9 mouse cellular contexts compared by ENCODE assay signal in the genomic region with DNA sequence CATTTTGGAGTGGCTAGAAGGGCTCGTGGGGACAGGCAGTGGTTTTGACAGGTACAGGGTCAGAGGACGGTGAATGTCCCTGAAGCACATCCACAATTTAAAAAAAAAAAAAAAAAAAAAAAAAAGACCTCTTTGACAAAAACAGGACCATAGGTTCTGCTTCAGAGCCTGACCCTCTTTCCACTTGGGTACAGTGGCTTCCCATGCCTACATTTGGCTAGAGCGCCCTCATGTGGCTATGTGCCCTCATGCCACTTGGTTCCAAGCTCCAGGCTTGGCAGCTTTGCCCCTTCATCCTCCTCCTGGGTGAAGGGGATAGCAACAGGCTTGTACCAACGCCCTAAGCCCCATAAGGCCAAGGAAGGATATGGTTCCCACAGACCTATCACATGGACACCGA. TPM values are rescaled to one million over a fixed set of nuclear protein-coding genes. Genes with fewer than 3 reads are reported as not detected.
DNase-seq lines count a peak whose midpoint lies in the region; ATAC-seq and TF ChIP-seq lines count a peak whose summit lies in the region.
"Had no signal": no experiment of that assay in that cellular context is flagged by ENCODE, and none has a peak within 500 bp of the region (broad histone marks: within the 10 kb centered on the region; RNA-seq: fewer than 3 reads in every experiment).

No protein-coding gene starts in this region.

- H3K9me3 ChIP-seq in heart, embryonic 12.5 days (replicated peaks) = no peaks in the 10 kb centered on the region
- H3K9me3 ChIP-seq in midbrain, embryonic 14.5 days (ENCODE audit: control insufficient read depth, low read length) = peaks cover 4% of the 10 kb centered on the region; the same call in 1 of the 2 replicates

- no peaks in the 10 kb centered on the region for H3K36me3 ChIP-seq in heart, embryonic 12.5 days
- H3K36me3 ChIP-seq in midbrain, embryonic 14.5 days (ENCODE audit: control insufficient read depth, insufficient read depth, low read length) = no peaks in the 10 kb centered on the region
- H3K36me3 ChIP-seq: hindbrain, embryonic 15.5 days had no signal

- TF ChIP-seq CTCF in cerebellum, adult 2 months (IDR thresholded peaks at IDR 0.05; ENCODE audit: borderline replicate concordance, insufficient read depth, low read depth, low read length) = peak; percentile 91

- no peaks in the 10 kb centered on the region for H3K27me3 ChIP-seq in heart, embryonic 12.5 days (replicated peaks)
- no peaks in the 10 kb centered on the region for H3K27me3 ChIP-seq in cerebellum, adult 2 months (ENCODE audit: control insufficient read depth, insufficient read depth, low read length)
- no peaks in the 10 kb centered on the region for H3K27me3 ChIP-seq in midbrain, embryonic 14.5 days (ENCODE audit: control insufficient read depth, insufficient read depth, low read length)
- H3K27me3 ChIP-seq: hindbrain, embryonic 15.5 days had no signal

- no peaks in the 10 kb centered on the region for H3K4me1 ChIP-seq in heart, embryonic 12.5 days (replicated peaks)
- peaks cover 7% of the 10 kb centered on the region; the same call in 1 of the 2 replicates for H3K4me1 ChIP-seq in cerebellum, adult 2 months (ENCODE audit: control insufficient read depth, insufficient read depth, low read length)
- H3K4me1 ChIP-seq in midbrain, embryonic 14.5 days (ENCODE audit: control insufficient read depth, insufficient read depth, low read length) = no peaks in the 10 kb centered on the region
- H3K4me1 ChIP-seq: hindbrain, embryonic 15.5 days had no signal

- 45% methylated on average over 5 of the region's 5 CpGs for WGBS in heart, embryonic 12.5 days
- 55% methylated on average over 5 of the region's 5 CpGs for WGBS in cerebellum, adult 2 months
- WGBS in midbrain, embryonic 14.5 days = 56% methylated on average over 5 of the region's 5 CpGs

- H3K9ac ChIP-seq in heart, embryonic 12.5 days = no peak overlapping the region
- H3K9ac ChIP-seq in midbrain, embryonic 14.5 days (replicated peaks; ENCODE audit: low read length) = no peak overlapping the region
- H3K9ac ChIP-seq: hindbrain, embryonic 15.5 days had no signal

- H3K27ac ChIP-seq in heart, embryonic 12.5 days (ENCODE audit: poor library complexity, severe bottlenecking) = no peak overlapping the region
- no peak overlapping the region for H3K27ac ChIP-seq in cerebellum, adult 2 months (ENCODE audit: insufficient read depth, low read length)
- H3K27ac ChIP-seq in midbrain, embryonic 14.5 days (replicated peaks; ENCODE audit: low read depth, low read length) = no peak overlapping the region
- H3K27ac ChIP-seq: hindbrain, embryonic 15.5 days had no signal

- ATAC-seq in heart, embryonic 12.5 days (ENCODE audit: insufficient number of reproducible peaks, low FRiP score) = no peak
- ATAC-seq in midbrain, embryonic 14.5 days (ENCODE audit: low FRiP score, low TSS enrichment) = no peak; the same call in 1 of the 2 replicates

- no peak overlapping the region for H3K4me3 ChIP-seq in heart, embryonic 12.5 days
- no peak overlapping the region for H3K4me3 ChIP-seq in cerebellum, adult 2 months (replicated peaks; ENCODE audit: insufficient read depth, low read depth, low read length)
- H3K4me3 ChIP-seq in midbrain, embryonic 14.5 days (replicated peaks; ENCODE audit: low read depth, low read length) = no peak overlapping the region
- H3K4me3 ChIP-seq: hindbrain, embryonic 15.5 days had no signal

- TF ChIP-seq POLR2A in cerebellum, adult 2 months (IDR thresholded peaks at IDR 0.05; ENCODE audit: borderline replicate concordance, insufficient read depth, low read length) = no peak

- no peak overlapping the region for H3K4me2 ChIP-seq in heart, embryonic 12.5 days
- H3K4me2 ChIP-seq in midbrain, embryonic 14.5 days (ENCODE audit: low read length) = no peak overlapping the region
- H3K4me2 ChIP-seq: hindbrain, embryonic 15.5 days had no signal

- DNase-seq in heart, adult 18-20 months = peak; percentile 51 to 82
- DNase-seq in ES-CJ7 (ENCODE audit: low read depth, low spot score) = peak; percentile 12
- DNase-seq in cerebellum, adult 2 months = peak; percentile 67 to 84
- peak; percentile 84 for DNase-seq in gastrocnemius, postnatal 10 days
- peak; percentile 80 to 83 for DNase-seq in layer of hippocampus, postnatal 10 days (ENCODE audit: low spot score in 2 of 2)
- peak; percentile 71 for DNase-seq in midbrain, embryonic 14.5 days
- peak; percentile 87 for DNase-seq in testis, postnatal 10 days (ENCODE audit: low spot score)

RNA-seq across cellular contexts. Expression of a gene that starts 39.8 kb away (rescaled TPM):
- total RNA-seq in heart, adult 18-20 months (2021) = not detected
- not detected in 2 replicates for polyA plus RNA-seq in heart, embryonic 12.5 days (2016; fragmentation: Nextera tagmentation; extraction: Ambion mirVana)
- polyA plus RNA-seq in cerebellum, adult 2 months (2012; rRNA removed) = not detected in 2 replicates
- not detected for total RNA-seq in gastrocnemius, postnatal 10 days (2021)
- not detected for total RNA-seq in layer of hippocampus, postnatal 10 days (2021)
- not detected in 2 replicates for polyA plus RNA-seq in midbrain, embryonic 14.5 days (2014; fragmentation: Nextera tagmentation; extraction: Ambion mirVana)
- polyA plus RNA-seq: hindbrain, embryonic 15.5 days had no signal

RNA-seq across cellular contexts. Expression of a gene that starts 56.4 kb away (rescaled TPM):
- not detected for total RNA-seq in heart, adult 18-20 months (2021)
- polyA plus RNA-seq in heart, embryonic 12.5 days (2016; fragmentation: Nextera tagmentation; extraction: Ambion mirVana) = 0.38 and 0.55 TPM in 2 replicates
- polyA plus RNA-seq in cerebellum, adult 2 months (2012; rRNA removed) = 0.11 TPM in 1 of 2 replicates, not detected in the other
- not detected for total RNA-seq in gastrocnemius, postnatal 10 days (2021)
- total RNA-seq in layer of hippocampus, postnatal 10 days (2021) = not detected
- polyA plus RNA-seq in midbrain, embryonic 14.5 days (2014; fragmentation: Nextera tagmentation; extraction: Ambion mirVana) = 0.18 TPM in 1 of 2 replicates, not detected in the other

Comparison
In these comparisons a context has a peak if more than half of its experiments do, and no peak if none do; other contexts are left out.
1. DNase-seq: peak in every context shown above with its lines; median percentile 87 in testis, postnatal 10 days; 84 in gastrocnemius, postnatal 10 days; 82 in layer of hippocampus, postnatal 10 days; 76 in cerebellum, adult 2 months; 71 in midbrain, embryonic 14.5 days; 66 in heart, adult 18-20 months; 12 in ES-CJ7.